Mouse (Mus musculus): ENCODE results near the gene Smc3. TPM values are rescaled to one million over a fixed set of nuclear protein-coding genes. Genes with fewer than 3 reads are reported as not detected.

Smc3 gene
- polyA plus RNA-seq, 3 experiments from 2014 or later, result 38.7 to 43.1 (median 39.0) TPM

DNA sequence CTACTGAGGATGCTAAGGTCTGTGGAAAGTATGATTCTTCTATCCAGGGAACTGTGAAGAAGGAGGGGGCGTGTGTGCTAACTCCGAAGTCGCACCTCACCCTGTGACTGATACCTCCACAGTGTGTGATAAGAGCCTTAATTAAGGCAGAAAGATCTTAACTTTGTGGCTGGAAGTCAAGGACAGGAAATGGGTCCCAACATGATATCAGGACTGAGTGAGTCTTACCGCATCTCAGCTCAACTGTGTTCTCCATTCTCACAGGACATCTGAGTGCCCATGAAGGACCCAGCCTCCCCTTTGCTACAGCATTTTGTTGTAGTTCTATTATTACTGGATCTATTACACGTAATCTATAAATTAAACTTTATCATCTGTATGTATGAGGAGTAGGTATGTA, 57.2 kb downstream of the Smc3 start:
- ATAC-seq, result no peak

DNA sequence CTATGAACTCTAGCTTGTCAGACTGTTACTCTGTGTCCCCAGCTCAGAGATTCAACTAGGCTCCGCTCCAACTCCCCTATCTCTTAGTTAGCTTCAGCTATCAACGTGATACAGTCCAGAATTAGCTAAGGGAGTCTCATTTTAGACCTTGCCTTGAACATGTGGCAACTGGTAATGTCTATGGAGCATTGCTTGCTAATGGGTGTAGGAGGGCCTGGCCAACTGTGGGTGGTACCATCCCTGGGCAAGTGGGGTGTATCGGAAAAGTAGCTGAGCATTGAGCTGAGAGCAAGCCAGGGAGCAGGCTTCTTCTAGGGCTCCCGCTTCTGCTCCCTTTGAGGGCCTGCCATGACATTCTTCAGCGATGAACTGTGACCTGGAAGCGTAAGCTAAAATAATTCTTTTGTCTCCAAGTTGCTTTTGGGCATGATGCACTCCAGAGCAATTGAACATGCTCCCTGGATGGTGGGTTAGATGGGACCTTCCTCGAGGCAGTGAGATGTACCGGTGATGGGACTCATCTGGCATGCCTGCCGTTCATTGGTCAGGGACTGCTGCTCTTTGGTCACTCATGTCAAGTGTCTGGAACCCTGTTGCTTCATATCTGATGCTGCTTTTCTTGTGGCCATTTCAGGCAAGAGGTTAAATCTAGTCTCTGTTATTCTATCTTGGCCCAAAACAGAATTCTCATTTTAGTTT, 60.7 kb downstream of the Smc3 start:
- ATAC-seq, result no peak

GRCm38 (mm10) chr19:53661938-53662722, 61.9 kb downstream of the Smc3 start:
- ATAC-seq, result no peak

GRCm38 (mm10) chr19:53664831-53665230, 64.6 kb downstream of the Smc3 start:
- ATAC-seq, result no peak

DNA sequence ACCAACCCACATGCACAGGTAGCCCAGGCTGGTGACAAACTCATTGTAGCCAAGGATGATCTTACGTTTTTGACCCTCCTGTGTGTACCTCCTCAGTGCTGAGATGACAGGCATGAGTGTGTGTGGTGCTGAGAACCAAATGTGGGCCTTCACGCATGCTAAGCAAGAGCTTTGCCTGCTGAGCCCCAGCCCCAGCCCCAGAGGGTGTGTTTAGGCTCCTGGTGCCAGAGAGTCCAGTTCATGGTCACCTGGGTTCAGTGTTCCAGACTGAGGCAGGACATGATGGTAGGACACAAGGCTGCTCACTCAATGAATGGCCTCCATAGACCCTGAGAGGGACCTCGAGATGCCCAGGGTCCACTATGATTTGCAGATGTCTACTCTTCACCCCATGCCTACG, 65.2 kb downstream of the Smc3 start:
- ATAC-seq, result no peak

DNA sequence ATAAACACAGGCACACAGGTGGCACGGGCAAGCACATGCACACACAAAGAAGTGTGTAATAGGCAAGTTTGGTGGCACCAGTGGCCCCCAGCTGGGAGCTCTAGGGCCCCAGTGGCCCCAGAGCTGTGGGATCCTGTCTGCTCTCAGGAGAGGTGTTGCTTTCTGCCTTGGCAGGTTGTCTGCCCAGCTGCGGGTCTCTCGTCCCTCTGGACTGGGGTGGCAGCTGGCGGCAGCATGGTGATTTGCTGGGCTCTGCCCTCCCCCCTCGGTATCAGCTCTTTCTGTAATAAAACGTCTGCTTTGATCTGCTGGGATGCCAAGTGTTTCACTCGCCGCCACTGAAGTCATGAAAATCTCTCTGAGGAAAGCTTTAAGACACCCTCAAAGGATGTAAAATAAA, 66.5 kb downstream of the Smc3 start:
- no peak for ATAC-seq

- ATAC-seq, result no peak
Observed at GRCm38 (mm10) chr19:53668821-53669220, 68.6 kb downstream of the Smc3 start.

DNA sequence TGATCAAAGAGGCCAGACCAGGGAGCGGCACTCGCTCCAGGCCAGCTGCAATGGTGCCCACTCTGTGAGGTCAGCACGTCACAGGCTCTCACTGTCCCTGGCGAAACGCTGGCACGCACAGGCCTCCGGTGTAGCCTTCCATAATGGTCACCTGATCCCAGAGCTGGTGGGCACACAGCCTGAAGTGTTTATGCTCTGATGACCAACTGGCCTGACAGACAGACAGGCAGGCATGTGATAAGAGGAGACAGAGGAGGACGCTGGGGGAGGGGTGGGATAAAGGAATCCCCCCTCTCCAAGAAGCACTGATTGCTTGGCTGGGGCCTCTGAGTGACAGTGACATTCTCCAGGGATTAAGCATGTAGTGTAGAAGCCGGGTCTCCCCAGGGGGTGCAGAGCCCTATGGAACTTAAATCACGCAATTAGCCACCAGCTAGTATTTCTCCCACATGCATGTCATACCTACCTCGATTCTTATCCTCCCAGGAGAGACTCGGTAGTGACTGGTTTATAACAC, 70.5 kb downstream of the Smc3 start:
- no peak for ATAC-seq

- no peak for ATAC-seq
Observed at GRCm38 (mm10) chr19:53671432-53671831, 71.2 kb downstream of the Smc3 start.

GRCm38 (mm10) chr19:53674131-53674925, 74.1 kb downstream of the Smc3 start:
- no peak for ATAC-seq

- no peak for ATAC-seq
Observed at GRCm38 (mm10) chr19:53676228-53676627, 76.0 kb downstream of the Smc3 start.

DNA sequence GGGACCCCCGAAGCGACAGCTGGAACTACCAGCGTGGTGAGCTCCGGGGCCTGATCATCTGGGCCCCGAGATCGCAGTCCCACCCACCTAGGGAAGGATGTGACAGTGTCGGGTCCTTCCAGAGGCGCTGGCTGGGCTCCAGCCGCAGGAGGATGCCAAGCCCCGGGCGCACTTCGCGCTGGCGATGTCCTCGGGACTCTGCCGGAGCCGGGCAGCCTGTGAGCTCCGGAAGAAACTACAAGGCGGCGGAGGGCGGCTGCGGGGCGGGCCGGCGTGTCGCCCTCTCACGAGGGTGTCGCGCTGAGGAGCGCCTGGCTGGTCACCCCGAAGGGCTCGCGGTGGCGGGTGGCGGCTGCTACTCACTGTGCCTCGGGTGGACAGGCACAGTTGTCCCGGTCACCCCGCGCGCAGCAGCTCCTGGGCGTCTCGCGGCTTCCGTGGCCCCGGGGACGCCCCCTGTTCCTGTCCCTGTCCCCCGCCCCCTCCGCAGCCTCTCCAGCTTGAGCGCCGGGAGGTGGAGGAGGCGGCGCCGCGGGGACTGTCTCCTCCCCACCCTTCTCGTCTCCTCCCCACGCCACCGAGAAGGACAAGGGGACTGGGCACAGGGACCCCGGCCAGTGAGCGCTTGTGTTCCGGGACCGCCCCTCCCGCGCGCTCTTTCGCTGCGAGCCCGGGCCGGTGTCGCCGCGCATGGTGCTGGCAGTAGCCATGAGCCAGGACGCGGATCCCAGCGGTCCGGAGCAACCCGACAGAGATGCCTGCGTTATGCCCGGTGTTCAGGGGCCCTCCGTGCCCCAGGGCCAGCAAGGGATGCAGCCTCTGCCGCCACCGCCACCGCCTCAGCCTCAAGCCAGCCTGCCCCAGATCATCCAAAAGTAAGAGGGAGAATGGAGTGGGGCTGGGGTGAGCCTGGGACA, 76.8 kb downstream of the Smc3 start, which contains the start of gene Rbm20:
TSS of gene Rbm20 (plus strand) at position 589 of the 917 bp plus-strand sequence.
- ATAC-seq, result no peak

- ATAC-seq, result no peak
Observed at GRCm38 (mm10) chr19:53679194-53679593, 79.0 kb downstream of the Smc3 start.

DNA sequence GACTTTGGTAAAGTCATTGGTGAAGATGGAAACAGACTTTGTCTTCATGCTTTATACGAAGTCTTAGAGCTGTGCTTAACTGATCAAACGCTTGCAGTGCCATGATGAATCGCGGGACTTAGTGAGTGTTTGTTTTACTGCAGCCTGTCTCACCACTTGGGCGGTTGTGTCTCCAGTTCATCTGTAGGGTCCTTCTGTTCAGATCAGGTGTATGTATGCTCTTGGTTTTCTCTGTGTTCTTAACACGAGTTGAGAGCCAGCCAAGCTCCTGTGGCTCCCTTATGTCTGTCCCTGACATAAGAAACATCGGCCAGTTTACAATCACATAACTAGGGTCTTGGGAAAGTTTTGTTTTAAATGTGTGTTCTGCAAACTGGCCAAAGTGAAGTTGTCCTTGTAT, 79.8 kb downstream of the Smc3 start:
- ATAC-seq, result no peak

GRCm38 (mm10) chr19:53682427-53682826, 82.2 kb downstream of the Smc3 start:
- ATAC-seq, result no peak

- no peak for ATAC-seq
Observed at GRCm38 (mm10) chr19:53687592-53687991, 87.4 kb downstream of the Smc3 start.

DNA sequence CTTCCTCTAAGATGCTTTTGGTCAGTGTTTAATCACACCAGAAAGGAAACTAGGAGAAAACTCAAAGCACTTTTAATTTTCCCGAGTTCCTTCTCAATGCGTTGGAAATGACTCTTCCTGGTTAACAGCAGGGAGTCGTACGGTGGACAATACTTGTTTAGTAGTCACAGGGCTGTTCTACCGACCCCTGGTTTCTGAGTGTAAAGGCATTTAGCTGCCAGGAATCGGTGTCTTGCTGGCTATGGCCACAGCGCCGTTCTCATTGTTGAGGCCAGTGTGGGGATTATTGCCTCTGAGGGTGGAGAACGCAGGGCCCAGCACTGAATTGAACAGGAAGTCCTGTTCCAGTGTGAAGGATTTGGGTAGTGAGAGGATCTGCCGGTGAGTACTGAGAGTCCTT, 90.6 kb downstream of the Smc3 start:
- ATAC-seq, result no peak

DNA sequence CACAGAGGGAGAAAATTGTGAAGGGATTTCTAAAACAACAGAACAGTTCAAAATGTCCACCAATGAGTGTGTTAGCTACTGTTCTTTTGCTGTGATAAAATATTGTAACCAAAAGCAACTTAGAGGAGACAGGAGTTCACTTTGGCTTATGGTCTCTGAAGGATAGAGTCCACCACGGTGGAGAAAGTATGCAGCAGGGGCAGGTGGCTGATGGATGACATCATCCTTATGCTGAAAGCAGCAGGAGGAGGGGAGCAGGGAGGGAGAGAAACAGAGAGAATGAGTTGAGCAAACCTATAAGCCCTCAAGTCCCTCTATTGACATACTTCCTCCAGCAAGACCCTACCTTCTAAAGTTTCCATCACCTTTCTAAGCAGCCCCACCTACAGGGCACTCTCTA, 93.8 kb downstream of the Smc3 start:
- ATAC-seq, result no peak
